Mouse (Mus musculus) thymus, postnatal 0 days (tissue): ENCODE measurements around the gene Hist1h2ak. TPM values are rescaled to one million over a fixed set of nuclear protein-coding genes. Genes with fewer than 3 reads are reported as not detected.
A peak's percentile ranks its signal among the peaks of the same experiment; 100 is the strongest.
"Not testable (repeated sequence)": the region's sequence is repeated elsewhere in the genome, so short reads cannot be mapped to it uniquely, and the experiment has no call there.

Experiments used
- DNase-seq: peaks from one replicate; pipeline ENCODE4 v3.0.0-alpha.2; 2015; ENCODE audit warnings: low spot score
- polyA plus RNA-seq: library from polyadenylated mRNA; unstranded; fragments of >200 nt; fragmentation: Nextera tagmentation; extraction: Ambion mirVana; gene quantifications from 2 replicates; pipeline ENCODE4 v1.2.1, GENCODE M21; 2015

Hist1h2ak gene
- polyA plus RNA-seq: 162 and 249 TPM in 2 replicates

DNA sequence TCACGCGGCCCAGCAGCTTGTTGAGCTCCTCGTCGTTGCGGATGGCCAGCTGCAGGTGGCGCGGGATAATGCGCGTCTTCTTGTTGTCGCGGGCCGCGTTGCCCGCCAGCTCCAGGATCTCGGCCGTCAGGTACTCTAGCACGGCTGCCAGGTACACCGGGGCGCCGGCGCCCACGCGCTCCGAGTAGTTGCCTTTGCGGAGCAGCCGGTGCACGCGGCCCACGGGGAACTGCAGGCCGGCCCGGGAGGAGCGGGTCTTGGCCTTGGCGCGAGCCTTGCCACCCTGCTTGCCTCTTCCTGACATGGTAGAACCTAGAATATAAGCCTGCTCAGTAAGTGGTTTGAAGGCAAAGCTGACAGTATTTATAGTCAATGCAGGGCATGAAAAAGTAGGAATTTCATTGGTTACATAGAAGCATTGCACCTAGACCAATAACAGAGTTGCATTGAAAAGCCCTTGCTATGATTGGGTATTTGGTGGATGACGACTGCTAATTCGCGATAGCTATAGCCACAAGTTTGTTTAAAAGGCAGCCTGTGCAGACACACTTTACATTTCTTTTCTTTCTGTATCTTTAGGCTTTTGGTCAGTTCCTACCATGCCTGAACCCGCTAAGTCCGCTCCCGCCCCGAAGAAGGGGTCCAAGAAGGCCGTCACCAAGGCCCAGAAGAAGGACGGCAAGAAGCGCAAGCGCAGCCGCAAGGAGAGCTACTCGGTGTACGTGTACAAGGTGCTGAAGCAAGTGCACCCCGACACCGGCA, at the start of gene Hist1h2ak, which contains the start of gene Hist1h2bn:
Gene Hist1h2ak (minus strand): TSS at position 304 of the 762 bp plus-strand sequence.
Gene Hist1h2bn (plus strand): TSS at position 600 of the 762 bp plus-strand sequence.
- peak; percentile 95 for DNase-seq

DNA sequence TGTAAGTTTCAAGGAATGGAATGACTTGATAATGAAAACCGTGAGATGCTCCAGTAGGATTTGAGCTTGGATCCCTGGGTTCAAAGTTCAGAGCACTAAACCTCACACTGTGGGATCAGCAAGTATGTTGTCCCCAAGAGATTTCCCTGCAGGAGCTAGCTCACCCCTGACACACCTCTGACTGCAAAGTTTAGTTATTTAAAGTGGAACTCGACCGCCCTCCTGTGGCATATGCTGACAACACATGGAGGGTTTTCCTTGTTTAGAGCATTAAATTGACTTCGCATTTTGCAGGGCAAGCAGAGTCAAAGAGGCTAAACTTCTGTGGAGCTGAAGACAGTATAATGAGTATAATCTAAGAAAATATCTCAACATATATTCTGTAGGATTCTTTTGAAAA, 49.4 kb upstream of the Hist1h2ak start:
- not testable (repeated sequence) for DNase-seq

DNA sequence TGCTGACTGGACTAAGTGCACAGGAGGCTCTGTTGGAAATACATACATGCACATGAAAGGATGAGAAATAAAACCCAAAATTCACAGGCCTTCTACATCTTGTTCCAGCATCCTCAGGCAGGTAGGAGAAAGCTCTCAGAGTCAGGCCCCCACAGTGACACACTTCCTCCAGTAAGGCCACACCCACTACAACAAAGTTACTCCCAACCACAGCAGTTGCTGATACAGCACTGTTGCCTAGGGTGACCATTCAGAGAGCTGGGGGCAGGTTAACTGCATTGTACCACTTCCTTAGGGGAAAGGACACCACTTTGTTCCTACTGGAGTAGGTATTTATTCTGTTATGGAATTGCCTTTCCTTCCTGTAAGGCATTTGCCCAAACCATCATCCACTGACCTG, 43.5 kb upstream of the Hist1h2ak start:
- not testable (repeated sequence) for DNase-seq

DNA sequence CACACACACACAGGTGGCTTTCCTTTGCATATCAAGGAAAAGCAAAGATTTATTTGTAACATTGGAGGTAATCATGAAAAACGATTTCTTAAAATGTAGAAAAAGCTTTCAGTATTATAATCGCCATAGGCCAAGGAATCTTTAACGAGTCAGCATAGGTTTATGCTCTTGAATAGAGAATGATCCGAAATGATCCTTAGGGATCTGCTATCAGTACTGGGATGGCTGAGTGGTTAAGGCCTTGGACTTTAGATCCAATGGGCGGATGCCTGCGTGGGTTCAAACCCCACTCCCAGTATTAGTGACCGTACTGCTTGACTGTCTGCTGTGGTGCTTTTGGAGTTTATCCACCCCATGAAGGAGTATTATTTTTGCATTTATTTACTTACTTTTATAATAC, 42.0 kb upstream of the Hist1h2ak start:
- DNase-seq: no peak

DNA sequence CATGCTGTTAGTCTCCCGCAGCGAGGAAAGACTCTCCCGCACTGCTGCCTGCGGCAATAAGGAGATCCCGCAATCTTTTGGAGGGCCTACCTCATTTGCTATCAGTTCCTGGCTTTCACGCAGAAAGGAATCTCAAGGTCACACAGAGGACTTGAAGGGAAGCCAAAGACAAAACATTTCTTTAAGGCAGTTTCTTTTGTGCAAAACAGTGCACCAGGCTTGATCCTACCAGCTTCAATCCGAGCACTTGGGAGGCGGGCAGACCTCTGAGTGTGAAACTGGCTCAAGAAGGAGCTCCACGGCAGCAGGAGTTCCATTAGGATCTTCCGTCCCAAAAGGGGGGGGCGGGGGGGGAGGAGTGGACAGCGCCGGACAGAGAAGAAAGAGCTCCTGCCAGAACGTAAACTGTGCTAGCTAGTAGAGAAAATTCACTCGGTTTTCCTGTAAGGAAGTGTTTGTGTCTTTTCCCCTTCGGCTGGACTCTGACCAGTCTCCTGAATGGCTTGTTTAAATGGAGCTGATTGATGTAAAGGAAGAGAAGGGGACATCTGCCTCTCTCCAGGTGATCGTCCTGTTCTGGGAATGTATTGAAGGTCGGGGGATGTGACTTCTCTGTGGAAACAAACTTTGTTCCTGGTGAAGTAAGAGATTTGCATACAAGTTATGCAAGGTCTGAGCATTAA, 37.1 kb upstream of the Hist1h2ak start:
- DNase-seq: peak; percentile 2

DNA sequence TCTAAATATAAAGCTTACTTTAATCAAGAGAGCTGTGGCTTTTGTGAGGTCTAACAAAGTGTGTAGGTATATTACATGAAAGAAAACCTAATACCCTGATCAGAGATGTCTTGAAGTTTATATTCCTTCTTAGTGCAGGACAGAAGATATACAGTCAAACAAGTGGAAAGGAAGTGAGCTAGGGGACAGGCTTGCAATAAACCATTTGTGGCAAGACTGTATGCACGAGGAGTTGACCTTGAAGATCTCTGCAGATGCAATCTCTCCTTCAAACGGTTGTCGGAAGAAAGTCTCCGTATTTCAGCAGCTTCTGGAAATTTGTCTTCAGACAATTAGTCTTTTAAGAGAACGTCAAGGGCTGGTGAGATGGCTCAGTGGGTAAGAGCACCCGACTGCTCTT, 36.3 kb upstream of the Hist1h2ak start:
- peak; percentile 5 for DNase-seq

DNA sequence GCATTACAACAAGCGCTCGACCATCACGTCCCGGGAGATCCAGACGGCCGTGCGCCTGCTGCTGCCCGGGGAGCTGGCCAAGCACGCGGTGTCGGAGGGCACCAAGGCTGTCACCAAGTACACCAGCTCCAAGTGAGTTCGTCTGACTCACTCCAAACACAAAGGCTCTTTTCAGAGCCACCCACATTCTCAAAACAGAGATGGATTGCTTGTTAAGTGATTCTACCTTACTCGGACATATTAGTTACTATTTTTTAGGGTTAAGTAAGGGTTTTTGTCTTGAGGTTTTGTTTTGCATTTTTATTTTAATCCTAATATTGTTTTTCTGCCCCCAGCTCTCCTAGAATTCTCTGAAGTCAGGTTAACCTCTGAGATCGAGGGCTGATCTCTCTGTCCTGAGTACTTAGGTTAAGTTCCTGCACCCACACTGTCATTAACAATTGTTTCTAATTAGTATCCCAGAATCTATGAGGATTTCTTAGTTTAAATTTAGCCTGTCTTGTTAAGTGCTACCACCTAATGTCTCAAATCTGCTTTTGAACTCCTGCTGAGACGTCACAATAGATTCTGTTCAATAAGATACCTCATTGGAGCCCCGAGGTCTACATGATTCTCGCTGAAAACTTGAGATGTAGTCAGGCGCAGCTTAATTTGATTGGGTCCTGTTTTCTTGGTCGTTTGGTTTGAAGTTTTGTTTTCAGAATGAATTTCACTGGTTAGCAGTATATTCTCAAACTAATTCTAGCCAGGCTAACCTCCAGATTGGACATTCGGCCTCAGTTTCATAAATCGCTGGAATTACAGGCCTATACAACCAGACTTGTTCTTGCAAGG, 34.4 kb upstream of the Hist1h2ak start:
- DNase-seq: peak; percentile 42

DNA sequence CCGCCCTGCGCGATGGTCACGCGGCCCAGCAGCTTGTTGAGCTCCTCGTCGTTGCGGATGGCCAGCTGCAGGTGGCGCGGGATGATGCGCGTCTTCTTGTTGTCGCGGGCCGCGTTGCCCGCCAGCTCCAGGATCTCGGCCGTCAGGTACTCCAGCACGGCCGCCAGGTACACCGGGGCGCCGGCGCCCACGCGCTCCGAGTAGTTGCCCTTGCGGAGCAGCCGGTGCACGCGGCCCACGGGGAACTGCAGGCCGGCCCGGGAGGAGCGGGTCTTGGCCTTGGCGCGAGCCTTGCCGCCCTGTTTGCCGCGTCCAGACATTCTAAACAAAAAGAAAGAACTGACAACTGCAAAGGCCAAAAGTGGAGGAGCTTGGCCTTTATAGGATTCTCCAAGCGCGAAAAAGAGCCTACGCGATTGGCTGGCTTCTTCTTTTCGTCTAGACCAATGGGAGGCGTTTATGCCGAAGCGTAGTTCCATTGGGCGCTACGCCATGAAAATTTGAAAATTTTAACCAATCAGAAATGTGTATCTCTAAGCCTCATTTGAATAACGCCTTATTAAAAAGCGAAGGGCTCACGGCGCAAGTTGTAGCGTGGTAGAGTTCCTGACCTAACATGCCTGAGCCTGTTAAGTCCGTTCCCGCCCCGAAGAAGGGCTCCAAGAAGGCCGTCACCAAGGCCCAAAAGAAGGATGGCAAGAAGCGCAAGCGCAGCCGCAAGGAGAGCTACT, 33.4 kb upstream of the Hist1h2ak start, which contains the start of the genes Hist1h2an and Hist1h2bp:
Gene Hist1h2an (minus strand): TSS at position 320 of the 731 bp plus-strand sequence.
Gene Hist1h2bp (plus strand): TSS at position 563 of the 731 bp plus-strand sequence.
- DNase-seq: peak; percentile 97

DNA sequence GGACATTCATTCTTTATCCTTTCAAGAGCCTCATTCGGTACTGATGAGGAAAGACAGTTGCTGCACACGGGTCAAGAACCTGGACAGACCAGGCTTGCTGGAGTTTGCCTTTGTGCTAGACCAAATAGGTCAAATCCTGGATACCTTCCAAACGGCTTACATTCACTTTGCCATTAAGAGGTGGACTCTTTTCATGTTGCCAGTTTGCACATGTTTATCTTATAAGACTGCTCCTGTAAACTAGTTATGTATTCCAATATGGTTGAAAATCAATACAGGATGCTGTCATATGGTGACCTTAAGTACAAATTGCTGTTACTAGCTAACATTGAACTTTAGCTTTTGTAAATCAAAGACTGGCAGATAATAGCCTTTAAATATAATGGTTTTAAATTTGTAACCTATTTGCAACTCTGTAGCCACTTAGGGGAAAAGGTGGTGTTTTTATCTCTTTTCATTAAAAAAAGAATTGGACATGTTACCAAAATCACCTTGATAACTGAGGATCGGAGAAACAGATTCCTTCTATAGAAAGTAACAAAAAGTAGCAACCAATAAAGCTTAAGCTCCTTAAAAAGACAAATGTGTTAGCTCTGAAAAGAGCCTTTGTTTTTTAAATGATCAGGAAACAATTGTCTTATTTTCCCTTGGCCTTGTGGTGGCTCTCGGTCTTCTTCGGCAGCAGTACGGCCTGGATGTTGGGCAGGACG, 32.7 kb upstream of the Hist1h2ak start:
- peak; percentile 41 for DNase-seq

DNA sequence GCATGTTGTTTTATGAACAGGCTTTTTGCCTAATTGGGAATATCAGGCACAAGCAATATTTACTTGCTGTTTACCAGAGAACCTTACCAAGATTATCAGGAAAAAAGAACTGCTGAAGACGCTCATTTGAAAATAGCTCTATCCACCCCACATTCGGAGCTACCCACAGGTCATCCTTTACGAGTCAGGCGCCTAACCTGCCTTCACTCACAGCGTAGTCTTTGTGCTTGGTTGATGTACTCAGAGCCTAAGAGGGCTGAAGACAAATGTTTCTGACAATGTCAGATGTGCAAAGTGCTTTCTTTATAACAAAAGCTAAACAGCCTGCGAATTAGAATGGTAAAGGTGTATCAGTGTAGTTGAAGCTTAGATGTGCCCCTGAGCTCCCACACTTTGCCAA, 30.7 kb upstream of the Hist1h2ak start:
- peak; percentile 12 for DNase-seq

DNA sequence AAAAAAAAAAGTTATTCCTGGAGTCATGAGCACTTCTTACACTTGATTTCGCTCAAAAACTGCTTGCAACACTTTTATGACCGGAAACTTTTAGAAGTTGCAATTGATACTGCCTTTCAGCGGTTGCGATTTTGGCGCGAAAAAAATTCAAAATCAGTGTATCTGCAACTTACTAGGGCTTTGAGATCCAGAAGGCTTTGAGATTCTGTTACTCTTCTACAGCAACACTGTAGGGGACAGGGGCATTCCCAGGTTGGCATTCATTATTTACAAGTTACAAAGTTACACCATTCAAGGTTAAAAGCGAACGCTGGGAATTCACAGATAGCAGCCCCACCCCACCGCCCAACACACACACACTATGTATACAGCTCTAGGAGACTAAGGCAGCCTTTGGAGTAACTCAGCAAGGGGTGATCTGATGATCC, 30.1 kb upstream of the Hist1h2ak start:
- peak; percentile 72 for DNase-seq

DNA sequence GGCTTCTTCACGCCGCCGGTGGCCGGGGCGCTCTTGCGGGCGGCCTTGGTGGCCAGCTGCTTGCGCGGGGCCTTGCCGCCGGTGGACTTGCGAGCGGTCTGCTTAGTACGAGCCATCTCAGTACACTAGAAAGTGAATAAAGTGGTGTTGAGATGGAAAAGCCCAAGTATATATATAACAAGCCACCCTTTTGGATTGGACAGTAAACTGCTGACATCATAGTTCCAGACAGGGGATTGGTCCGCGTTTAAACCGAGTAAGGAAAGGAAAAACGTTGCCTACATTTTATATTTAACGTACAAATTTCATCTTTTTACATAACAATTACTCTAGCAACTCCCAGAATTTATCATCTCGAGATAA, 29.6 kb upstream of the Hist1h2ak start, which contains the start of gene Hist1h3i:
Gene Hist1h3i (minus strand): TSS at position 116 of the 363 bp plus-strand sequence.
- peak; percentile 93 for DNase-seq

DNA sequence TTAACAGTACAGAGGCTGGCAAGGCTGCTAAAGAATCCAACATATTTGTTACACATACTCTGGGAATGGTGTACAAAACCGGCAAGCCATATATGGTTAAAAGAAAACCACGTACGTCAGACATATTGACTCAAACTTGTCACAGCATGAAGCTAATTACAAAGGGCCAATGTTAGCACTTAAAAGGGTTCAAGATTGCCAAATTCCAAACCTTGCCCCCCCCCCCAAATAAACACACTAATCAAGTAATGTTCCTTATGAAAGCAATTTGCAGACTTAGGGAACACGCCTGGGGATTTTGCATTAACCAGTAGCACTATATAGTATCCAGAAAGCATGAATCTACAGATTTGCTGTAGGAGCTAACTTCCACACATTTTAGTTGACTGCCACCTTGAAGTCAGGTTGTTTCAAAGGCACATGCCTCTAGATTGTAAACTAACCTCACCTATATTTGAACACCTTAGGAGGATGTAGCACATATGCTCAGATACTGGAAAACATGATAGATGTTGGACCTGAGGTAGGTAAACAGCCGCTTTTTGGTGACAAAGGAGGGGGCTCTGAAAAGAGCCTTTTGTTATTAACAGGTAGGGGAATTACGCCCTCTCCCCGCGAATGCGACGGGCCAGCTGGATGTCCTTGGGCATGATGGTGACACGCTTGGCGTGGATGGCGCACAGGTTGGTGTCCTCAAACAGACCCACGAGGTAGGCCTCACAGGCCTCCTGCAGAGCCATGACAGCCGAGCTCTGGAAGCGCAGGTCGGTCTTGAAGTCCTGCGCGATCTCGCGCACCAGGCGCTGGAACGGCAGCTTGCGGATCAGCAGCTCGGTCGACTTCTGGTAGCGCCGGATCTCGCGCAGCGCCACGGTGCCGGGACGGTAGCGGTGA, 29.0 kb upstream of the Hist1h2ak start:
- DNase-seq: peak; percentile 66

DNA sequence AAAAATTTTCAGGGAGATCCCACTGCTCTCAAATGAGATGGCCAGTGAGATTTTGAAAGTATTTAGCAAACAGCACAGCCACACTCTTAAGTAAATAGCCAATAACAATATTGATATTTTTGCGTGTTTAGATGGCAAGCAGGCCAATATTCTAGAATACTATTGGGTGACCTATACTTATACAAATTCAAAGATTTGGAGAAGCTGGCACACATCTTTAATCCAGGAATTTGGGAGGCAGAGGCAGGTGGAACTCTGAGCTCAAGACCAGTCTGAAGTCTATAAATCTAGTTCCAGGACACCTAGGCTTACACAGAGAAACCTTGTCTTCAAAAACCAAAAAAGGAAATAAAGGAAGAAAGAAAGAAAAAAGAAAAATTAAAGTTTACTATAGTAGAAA, 28.0 kb upstream of the Hist1h2ak start:
- no peak for DNase-seq

DNA sequence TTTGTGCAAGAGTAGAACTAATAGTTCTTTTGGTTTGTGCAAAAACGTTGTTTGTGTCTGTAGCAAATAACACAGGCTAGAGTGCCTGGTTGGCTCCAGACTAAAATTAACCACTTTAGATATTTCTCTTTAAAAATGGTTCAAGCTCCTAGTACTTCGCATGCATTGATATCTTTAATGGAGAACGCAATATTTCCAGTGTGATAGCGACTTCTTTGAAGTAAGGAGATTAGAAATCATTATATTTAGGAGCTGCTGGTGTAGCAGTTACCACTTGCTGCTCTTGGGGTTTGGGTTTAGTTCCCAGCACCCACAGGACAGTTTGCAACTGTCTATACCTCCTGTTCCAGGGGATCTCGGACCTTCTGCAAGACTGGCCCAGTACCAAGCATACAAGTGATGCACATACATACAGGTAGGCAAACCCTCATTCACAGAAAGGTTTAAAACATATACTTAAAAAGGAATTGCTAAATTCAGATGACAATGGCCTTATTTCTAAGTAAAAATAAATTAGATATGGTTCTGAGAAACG, 27.5 kb upstream of the Hist1h2ak start:
- DNase-seq: peak; percentile 5

DNA sequence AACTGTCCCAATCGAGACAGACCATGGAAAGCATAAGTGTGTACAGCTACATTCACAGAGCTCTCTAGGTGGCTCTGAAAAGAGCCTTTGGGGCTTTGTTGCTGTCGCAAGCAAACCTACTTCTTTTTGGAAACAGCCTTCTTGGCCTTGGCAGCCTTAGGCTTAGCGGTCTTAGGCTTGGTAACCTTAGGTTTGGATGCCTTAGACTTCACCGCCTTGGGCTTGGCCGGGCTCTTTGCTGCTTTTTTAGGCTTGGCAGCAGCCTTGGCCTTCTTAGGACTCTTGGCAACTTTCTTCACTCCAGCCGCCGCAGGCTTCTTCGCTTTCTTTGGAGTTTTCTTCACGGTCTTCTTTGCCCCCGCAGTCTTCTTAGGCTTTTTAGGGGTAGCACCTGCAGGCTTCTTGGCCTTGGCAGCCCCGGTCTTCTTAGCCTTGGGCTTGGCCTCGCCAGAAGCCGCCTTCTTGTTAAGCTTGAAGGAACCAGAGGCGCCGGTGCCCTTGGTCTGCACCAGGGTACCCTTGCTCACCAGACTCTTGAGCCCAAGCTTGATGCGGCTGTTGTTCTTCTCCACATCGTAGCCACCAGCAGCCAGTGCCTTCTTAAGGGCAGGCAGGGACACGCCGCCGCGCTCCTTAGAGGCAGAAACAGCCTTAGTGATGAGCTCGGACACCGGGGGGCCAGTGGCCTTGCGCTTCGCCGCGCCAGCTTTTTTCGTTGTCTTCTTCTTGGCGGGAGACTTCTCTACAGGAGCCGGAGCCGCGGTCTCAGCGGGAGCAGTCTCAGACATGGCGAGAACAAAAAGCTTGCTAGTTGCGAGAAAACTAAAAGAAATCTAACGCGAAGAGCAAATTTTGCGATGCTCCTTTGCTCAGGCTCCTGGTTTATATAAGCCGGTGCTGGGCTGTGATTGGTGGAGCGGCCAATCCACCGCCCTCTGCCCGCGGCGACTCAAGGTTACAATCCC, 26.4 kb upstream of the Hist1h2ak start, which contains the start of gene Hist1h1b:
Gene Hist1h1b (minus strand): TSS at position 859 of the 965 bp plus-strand sequence.
- DNase-seq: peak; percentile 88
